Mouse (Mus musculus) right cerebral cortex, postnatal 4 days (tissue): ENCODE measurements around the gene Usp5.
"Not testable (repeated sequence)": the region's sequence is repeated elsewhere in the genome, so short reads cannot be mapped to it uniquely, and the experiment has no call there.

Source experiments
- DNase-seq: peaks from one replicate; pipeline ENCODE4 v3.0.0-alpha.2; 2022

Usp5 gene

GRCm38 (mm10) chr6:124839805-124840204 is 10.5 kb upstream of the Usp5 start:
- no peak for DNase-seq

- no peak for DNase-seq
Observed at GRCm38 (mm10) chr6:124836411-124836810, 7.1 kb upstream of the Usp5 start.

- DNase-seq: no peak
Observed at GRCm38 (mm10) chr6:124835531-124835930, 6.2 kb upstream of the Usp5 start.

- DNase-seq: no peak
Observed at GRCm38 (mm10) chr6:124834512-124835081, 5.3 kb upstream of the Usp5 start.

GRCm38 (mm10) chr6:124831649-124832048 is 2.4 kb upstream of the Usp5 start:
- no peak for DNase-seq

GRCm38 (mm10) chr6:124831199-124831598 is 1.9 kb upstream of the Usp5 start:
- DNase-seq: not testable (repeated sequence)

- DNase-seq: peak; percentile 88
Observed at GRCm38 (mm10) chr6:124829799-124830700, 766 bp upstream of the Usp5 start.

GRCm38 (mm10) chr6:124828101-124828592 is 1.1 kb downstream of the Usp5 start:
- DNase-seq: no peak

- no peak for DNase-seq
Observed at GRCm38 (mm10) chr6:124822049-124822448, 7.2 kb downstream of the Usp5 start.

GRCm38 (mm10) chr6:124820891-124821290 is 8.4 kb downstream of the Usp5 start:
- no peak for DNase-seq

- no peak for DNase-seq
Observed at GRCm38 (mm10) chr6:124817971-124818370, 11.3 kb downstream of the Usp5 start.

- no peak for DNase-seq
Observed at GRCm38 (mm10) chr6:124817563-124817962, 11.7 kb downstream of the Usp5 start.

GRCm38 (mm10) chr6:124817125-124817524 is 12.2 kb downstream of the Usp5 start:
- DNase-seq: no peak

- no peak for DNase-seq
Observed at GRCm38 (mm10) chr6:124816611-124817010, 12.7 kb downstream of the Usp5 start.

- no peak for DNase-seq
Observed at GRCm38 (mm10) chr6:124814858-124815774, 14.2 kb downstream of the Usp5 start.

GRCm38 (mm10) chr6:124814448-124814847 is 14.8 kb downstream of the Usp5 start:
- no peak for DNase-seq

GRCm38 (mm10) chr6:124813933-124814332 is 15.4 kb downstream of the Usp5 start, which contains the start of gene Tpi1:
Gene Tpi1 (minus strand): TSS chr6:124814296.
- DNase-seq: peak; percentile 79

GRCm38 (mm10) chr6:124813496-124813895 is 15.8 kb downstream of the Usp5 start:
- DNase-seq: peak; percentile 68

GRCm38 (mm10) chr6:124812848-124813247 is 16.4 kb downstream of the Usp5 start:
- DNase-seq: no peak

- DNase-seq: no peak
Observed at GRCm38 (mm10) chr6:124811701-124812560, 17.4 kb downstream of the Usp5 start.

GRCm38 (mm10) chr6:124811403-124811665 is 17.9 kb downstream of the Usp5 start:
- no peak for DNase-seq
